Mouse (Mus musculus) MEL (cell line): ENCODE measurements around the gene Mis18a.

ENCODE experiments used
- CHD2 ChIP-seq: IDR thresholded peaks from 2 replicates; pipeline ENCODE4 v1.6.1; 2011; ENCODE audit warnings: low read length, improper control_type of control experiment
- EP300 ChIP-seq, 2 experiments: IDR thresholded peaks; 2 replicates each; pipeline ENCODE4 v1.6.1; 2011; ENCODE audit warnings: improper control_type of control experiment in 2 of 2, low read length in 2 of 2, low read depth in 1 of 2, mild to moderate bottlenecking in 1 of 2
- GABPA ChIP-seq: IDR thresholded peaks from 2 replicates; pipeline ENCODE4 v1.6.1; 2012; ENCODE audit warnings: low read depth, mild to moderate bottlenecking, inconsistent platforms, low read length, improper control_type of control experiment, moderate library complexity
- HCFC1 ChIP-seq: IDR thresholded peaks from 2 replicates; pipeline ENCODE4 v1.6.1; 2012; ENCODE audit warnings: low read depth, mild to moderate bottlenecking, inconsistent platforms, low read length, improper control_type of control experiment, moderate library complexity
- MYC ChIP-seq: IDR thresholded peaks from 2 replicates; pipeline ENCODE4 v1.6.1; 2011; ENCODE audit warnings: low read depth, mild to moderate bottlenecking, low read length, improper control_type of control experiment, moderate library complexity
- POLR2AphosphoS2 ChIP-seq: IDR thresholded peaks from 2 replicates; pipeline ENCODE4 v1.6.1; 2011; ENCODE audit warnings: low read length, improper control_type of control experiment
- RCOR1 ChIP-seq: IDR thresholded peaks from 2 replicates; pipeline ENCODE4 v1.6.1; 2012; ENCODE audit warnings: low read depth, mild to moderate bottlenecking, inconsistent platforms, low read length, improper control_type of control experiment

DNA sequence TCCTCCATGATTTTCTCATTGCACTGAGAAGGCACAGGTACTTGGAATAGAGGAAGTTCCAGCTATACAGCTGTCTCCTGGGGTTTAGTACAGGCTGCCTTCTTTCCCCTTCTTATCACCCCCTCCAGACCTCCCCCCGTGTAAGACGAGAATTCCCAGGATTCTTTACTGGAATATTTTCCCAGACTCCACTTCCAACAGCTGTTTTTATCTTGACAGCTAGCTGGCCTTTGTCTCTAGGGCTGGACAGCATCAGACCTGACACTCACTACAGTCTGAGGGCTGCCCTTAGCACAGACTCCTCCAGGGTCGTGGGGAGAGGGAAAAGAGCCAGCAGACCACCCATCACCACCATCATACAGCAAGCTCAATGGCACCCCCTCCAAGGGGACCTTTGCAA, 20.9 kb downstream of the Mis18a start:
- TF ChIP-seq CHD2, result no peak
- TF ChIP-seq EP300 (IDR thresholded peaks at IDR 0.05; ENCODE audit: low read depth in 1 of 2, low read length in 2 of 2), result no peak
- TF ChIP-seq MYC, result no peak
- TF ChIP-seq HCFC1, result no peak
- TF ChIP-seq POLR2AphosphoS2, result no peak
- TF ChIP-seq GABPA, result no peak
- TF ChIP-seq RCOR1, result no peak
